Mouse (Mus musculus) liver, embryonic 14.5 days (tissue): ENCODE results near the gene Xylt1. TPM values are rescaled to one million over a fixed set of nuclear protein-coding genes. Genes with fewer than 3 reads are reported as not detected.

Experiments used
- ATAC-seq: fragments of 200-750 bp; cut with Nextera tagmentation; 2 replicates; pipeline ENCODE4 v1.8.0; 2017; ENCODE audit warnings: moderate number of reproducible peaks, mild to moderate bottlenecking, moderate library complexity; ENCODE audit not compliant: insufficient read depth
- DNase-seq, 3 experiments: peaks; one replicate each; pipeline ENCODE4 v3.0.0-alpha.2; 2012 to 2013; ENCODE audit warnings: low read depth in 3 of 3, low spot score in 3 of 3
- H3K27ac ChIP-seq: fragments of 300-500 bp; sonication (generic); 2 replicates; pipeline ENCODE4 v1.5.1; 2014; ENCODE audit warnings: moderate library complexity, mild to moderate bottlenecking, control low read depth, inconsistent platforms
- H3K27me3 ChIP-seq: fragments of 300-500 bp; sonication (generic); 2 replicates; pipeline ENCODE4 v1.6.1; 2014; ENCODE audit warnings: mild to moderate bottlenecking, low read length, moderate library complexity; ENCODE audit not compliant: control insufficient read depth, insufficient read depth
- H3K36me3 ChIP-seq: fragments of 300-500 bp; sonication (generic); replicated peaks from 2 replicates; pipeline ENCODE4 v1.6.1; 2014; ENCODE audit warnings: low read depth; ENCODE audit not compliant: control insufficient read depth, insufficient read depth
- H3K4me1 ChIP-seq, 2 experiments: fragments of 200-500 bp in 1 of 2; fragments of 300-500 bp in 1 of 2; sonication (generic) in 1 of 2; replicated peaks; 2 replicates each; pipeline ENCODE4 v1.6.1; 2012 to 2014; ENCODE audit warnings: antibody characterized with exemption in 1 of 2, inconsistent platforms in 1 of 2, low read length in 1 of 2; ENCODE audit not compliant: control insufficient read depth in 2 of 2, insufficient read depth in 2 of 2
- H3K4me2 ChIP-seq: fragments of 300-500 bp; sonication (generic); 2 replicates; pipeline ENCODE4 v1.6.1; 2014; ENCODE audit warnings: low read depth, mild to moderate bottlenecking, control low read depth, moderate library complexity
- H3K4me3 ChIP-seq, 2 experiments: fragments of 200-500 bp in 1 of 2; fragments of 300-500 bp in 1 of 2; sonication (generic) in 1 of 2; 2 replicates each; pipeline ENCODE4 v1.5.1; 2012 to 2014; ENCODE audit warnings: low read depth in 2 of 2, low read length in 2 of 2, mild to moderate bottlenecking in 2 of 2, control low read depth in 1 of 2, inconsistent platforms in 1 of 2, moderate library complexity in 1 of 2; ENCODE audit not compliant: insufficient read depth in 1 of 2
- H3K9ac ChIP-seq: fragments of 300-500 bp; sonication (generic); replicated peaks from 2 replicates; pipeline ENCODE4 v1.6.1; 2014; ENCODE audit warnings: mild to moderate bottlenecking, control low read depth, moderate library complexity
- H3K9me3 ChIP-seq: fragments of 300-500 bp; sonication (generic); 2 replicates; pipeline ENCODE4 v1.6.1; 2016; ENCODE audit warnings: low read length, mixed read lengths; ENCODE audit not compliant: control insufficient read depth
- CTCF ChIP-seq: IDR thresholded peaks from 2 replicates; pipeline ENCODE4 v1.5.1; 2016; ENCODE audit warnings: antibody characterized with exemption, low read depth, control low read depth
- EP300 ChIP-seq: IDR thresholded peaks from 2 replicates; pipeline ENCODE4 v1.6.1; 2016; ENCODE audit warnings: antibody characterized with exemption, low read depth
- WGBS: fragments of 180-500 bp; shearing (Covaris S2); extraction: QIAGEN DNeasy Blood & Tissue Kit; methylation state at CpG from one replicate; pipeline ENCODE4 v1.1.7; 2014; ENCODE audit not compliant: insufficient replicate concordance; 5-methylcytosine and 5-hydroxymethylcytosine counted together
- polyA plus RNA-seq, 2 experiments: library from polyadenylated mRNA; depleted of rRNA in 1 of 2; stranded (reverse) in 1 of 2; unstranded in 1 of 2; fragments of >200 nt; fragmentation: Nextera tagmentation in 1 of 2; extraction: Ambion mirVana in 1 of 2; gene quantifications; 2 replicates each; pipeline versions ENCODE4 v1.2.1 to v1.2.3; 2012 to 2014

The Xylt1 gene
- polyA plus RNA-seq, 2 experiments: 0.27 to 0.40 TPM

DNA sequence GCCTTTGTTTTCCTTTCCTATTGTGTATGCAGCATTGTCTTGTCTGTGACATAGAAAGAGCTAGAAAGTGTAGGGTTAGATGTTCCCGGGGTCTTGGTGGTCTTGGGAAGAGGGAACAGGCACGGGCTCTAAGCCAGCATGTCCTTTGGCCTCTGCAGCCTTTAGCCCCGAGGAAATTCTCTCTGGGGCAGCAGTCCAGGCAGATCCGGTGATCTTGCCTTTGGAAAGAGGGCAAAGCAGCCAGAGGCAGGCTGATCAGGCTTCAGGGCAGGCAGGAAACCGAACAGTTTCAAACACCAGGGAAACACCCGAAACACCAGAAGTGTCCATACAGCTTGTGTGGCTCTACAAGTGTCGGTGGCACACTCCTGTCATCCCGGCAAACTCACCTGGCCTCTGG is 162.3 kb downstream of the Xylt1 start:
- DNase-seq (no peak), ATAC-seq (no peak)
- Histone ChIP-seq H3K36me3 (no peaks in the 10 kb centered on the region), H3K9ac (no peak overlapping the region), H3K27me3 (no peaks in the 10 kb centered on the region), H3K27ac (no peak overlapping the region), H3K4me1 (no peaks in the 10 kb centered on the region), H3K4me2 (no peak overlapping the region), H3K4me3 (no peak overlapping the region), H3K9me3 (no peaks in the 10 kb centered on the region)
- 50% methylated on average over 8 of the region's 8 CpGs for WGBS
- TF ChIP-seq CTCF (no peak), EP300 (no peak)

DNA sequence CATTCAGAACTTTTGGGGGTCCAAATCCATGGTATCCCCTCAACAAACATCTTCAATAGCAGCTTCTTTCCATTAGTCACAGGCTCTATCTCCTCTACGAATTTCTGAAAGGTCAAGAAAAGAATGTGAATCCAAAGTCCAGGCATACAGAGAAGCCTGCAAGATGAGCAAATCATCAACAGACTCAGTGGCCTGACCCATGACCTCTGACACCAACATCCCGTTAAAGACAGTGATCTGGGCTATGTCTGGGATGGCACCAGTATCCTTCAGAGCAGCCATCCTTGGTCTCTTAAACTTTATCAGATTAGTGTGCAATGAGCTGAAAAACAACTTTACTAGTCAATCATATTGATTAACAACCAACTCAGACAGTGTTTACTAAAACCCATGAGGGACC is 163.3 kb downstream of the Xylt1 start:
- no peaks in the 10 kb centered on the region for H3K27me3 ChIP-seq
- TF ChIP-seq CTCF (no peak), EP300 (no peak)
- no peaks in the 10 kb centered on the region for H3K4me1 ChIP-seq
- H3K9me3 ChIP-seq: no peaks in the 10 kb centered on the region
- DNase-seq (no peak), ATAC-seq (no peak)
- no peak overlapping the region for H3K4me3 ChIP-seq
- no peaks in the 10 kb centered on the region for H3K36me3 ChIP-seq
- H3K4me2 ChIP-seq: no peak overlapping the region
- H3K9ac ChIP-seq: no peak overlapping the region
- no peak overlapping the region for H3K27ac ChIP-seq
- WGBS: 46% methylated on average over 2 of the region's 2 CpGs

DNA sequence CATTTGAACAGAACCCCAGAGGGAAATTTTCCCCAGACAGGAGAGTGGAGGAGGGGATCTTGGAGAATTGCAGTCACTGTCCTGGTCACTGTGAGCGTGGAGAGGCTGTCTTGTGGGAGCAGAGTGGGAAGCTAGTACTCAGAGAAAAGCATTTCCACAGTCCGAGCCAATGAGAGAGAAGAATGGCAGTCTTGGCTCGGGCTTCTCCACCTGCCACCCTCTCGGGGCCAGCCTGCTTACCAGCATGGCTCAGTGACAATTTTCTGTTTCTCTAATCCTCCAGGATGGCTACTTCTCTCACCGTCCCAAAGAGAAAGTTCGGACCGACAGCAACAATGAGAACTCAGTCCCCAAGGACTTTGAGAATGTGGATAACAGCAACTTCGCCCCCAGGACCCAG is 167.5 kb downstream of the Xylt1 start:
- 62% methylated on average over 8 of the region's 8 CpGs for WGBS

DNA sequence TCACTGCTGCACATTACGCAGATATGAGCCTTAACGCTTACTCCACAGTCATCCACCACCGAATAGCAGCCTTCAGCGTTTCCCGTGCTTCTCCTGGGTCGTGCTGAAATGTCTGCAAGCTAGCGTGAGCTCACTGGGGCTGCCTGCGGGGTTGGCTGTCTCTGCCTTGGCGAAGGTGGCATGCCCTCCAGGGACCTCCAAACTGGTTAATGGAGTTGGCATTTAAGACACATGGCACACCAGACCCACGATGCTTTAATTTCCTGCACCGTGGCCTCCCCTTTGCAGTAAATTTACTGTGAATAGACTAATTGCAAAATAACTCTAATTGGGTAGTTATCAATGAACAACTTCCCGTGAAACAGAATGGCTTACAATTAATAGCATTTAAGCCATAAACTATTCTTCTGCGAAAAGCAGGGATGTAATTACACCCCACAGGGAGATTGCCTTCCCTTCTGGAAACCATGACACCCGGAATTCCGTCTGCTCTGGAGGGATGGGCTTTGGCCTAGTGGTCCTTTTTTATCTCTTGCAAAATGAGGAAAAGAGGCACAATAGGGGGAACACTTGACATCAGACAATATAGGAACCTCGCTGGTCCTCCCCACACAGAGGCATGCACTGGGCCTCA is 170.3 kb downstream of the Xylt1 start:
- Histone ChIP-seq H3K4me1 (no peaks in the 10 kb centered on the region), H3K4me3 (no peak overlapping the region), H3K9ac (no peak overlapping the region), H3K27me3 (no peaks in the 10 kb centered on the region), H3K9me3 (no peaks in the 10 kb centered on the region), H3K27ac (no peak overlapping the region), H3K36me3 (no peaks in the 10 kb centered on the region), H3K4me2 (no peak overlapping the region)
- DNase-seq (no peak), ATAC-seq (no peak)
- 77% methylated on average over 16 of the region's 16 CpGs for WGBS
- TF ChIP-seq CTCF (no peak), EP300 (no peak)

More for the DNA sequence above, 167.5 kb downstream of the Xylt1 start:
- H3K9ac ChIP-seq: no peak overlapping the region
- no peaks in the 10 kb centered on the region for H3K4me1 ChIP-seq
- no peak overlapping the region for H3K27ac ChIP-seq
- no peak overlapping the region for H3K4me3 ChIP-seq
- H3K4me2 ChIP-seq: no peak overlapping the region
- H3K27me3 ChIP-seq: no peaks in the 10 kb centered on the region
- H3K9me3 ChIP-seq: no peaks in the 10 kb centered on the region
- H3K36me3 ChIP-seq: no peaks in the 10 kb centered on the region
- no peak for DNase-seq
- ATAC-seq: no peak
- no peak for TF ChIP-seq CTCF
- no peak for TF ChIP-seq EP300

DNA sequence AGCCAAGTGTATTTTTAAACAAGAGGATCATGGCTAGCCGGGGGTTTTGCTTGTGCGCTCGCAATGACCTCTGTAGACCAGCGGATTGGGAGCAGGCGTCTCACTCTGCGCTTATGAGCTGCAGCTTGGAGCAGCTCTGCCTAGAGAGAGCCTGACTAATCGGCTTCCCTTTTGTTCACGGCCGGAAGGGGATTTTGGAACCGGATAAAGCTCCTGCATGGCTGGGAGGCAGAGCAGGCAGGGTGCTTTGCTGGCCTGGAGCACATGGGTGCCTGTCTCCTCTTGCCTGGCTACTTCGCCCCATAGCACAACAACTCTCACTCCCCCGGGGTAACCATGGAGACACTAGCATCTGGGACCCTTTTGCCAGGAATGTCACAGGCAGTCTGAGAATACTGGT is 172.4 kb downstream of the Xylt1 start:
- no peak for TF ChIP-seq CTCF
- TF ChIP-seq EP300: no peak
- WGBS: 49% methylated on average over 12 of the region's 12 CpGs
- ATAC-seq (no peak), DNase-seq (no peak)
- no peak overlapping the region for H3K9ac ChIP-seq
- H3K4me1 ChIP-seq: no peaks in the 10 kb centered on the region
- no peaks in the 10 kb centered on the region for H3K36me3 ChIP-seq
- no peak overlapping the region for H3K4me3 ChIP-seq
- no peaks in the 10 kb centered on the region for H3K27me3 ChIP-seq
- H3K4me2 ChIP-seq: no peak overlapping the region
- no peaks in the 10 kb centered on the region for H3K9me3 ChIP-seq
- H3K27ac ChIP-seq: no peak overlapping the region
